Mouse (Mus musculus): ENCODE results near the gene Akt3. TPM values are rescaled to one million over a fixed set of nuclear protein-coding genes. Genes with fewer than 3 reads are reported as not detected.
A peak's percentile ranks its signal among the peaks of the same experiment; 100 is the strongest.

The Akt3 gene
- polyA plus RNA-seq, 2 experiments, result 7.2 to 14.5 TPM

- no peak overlapping the region for H3K27ac ChIP-seq (replicated peaks; ENCODE audit: low read depth, low read length)
- no peak overlapping the region for H3K9ac ChIP-seq (ENCODE audit: low read depth, low read length, severe bottlenecking)
- no peak for TF ChIP-seq POLR2A (IDR thresholded peaks at IDR 0.05; ENCODE audit: borderline replicate concordance, extremely low read depth, insufficient read depth, insufficient read length)
- 0 out of 2 replicates have a peak, but pooled peaks cover 2% of the 10 kb centered on the region for H3K4me1 ChIP-seq (ENCODE audit: control insufficient read depth, insufficient read depth, low read length)
- DNase-seq (ENCODE audit: low spot score) (no peak), ATAC-seq (ENCODE audit: low FRiP score, low read depth) (no peak)
- no peaks in the 10 kb centered on the region for H3K36me3 ChIP-seq (ENCODE audit: control insufficient read depth, insufficient read depth, low read length)
- H3K4me2 ChIP-seq (replicated peaks; ENCODE audit: low read depth, low read length, severe bottlenecking), result no peak overlapping the region
- 49% methylated on average over 2 of the region's 2 CpGs for WGBS
- no peaks in the 10 kb centered on the region for H3K27me3 ChIP-seq (ENCODE audit: control insufficient read depth, insufficient read depth, low read length)
- H3K4me3 ChIP-seq (replicated peaks; ENCODE audit: low read length), result no peak overlapping the region
- no peaks in the 10 kb centered on the region for H3K9me3 ChIP-seq (ENCODE audit: control insufficient read depth, low read length)
Observed at GRCm38 (mm10) chr1:177014346-177014745, 243.7 kb downstream of the Akt3 start.

- Histone ChIP-seq H3K9ac (ENCODE audit: low read depth, low read length, severe bottlenecking) (no peak overlapping the region), H3K4me1 (ENCODE audit: control insufficient read depth, insufficient read depth, low read length) (0 out of 2 replicates have a peak, but pooled peaks cover 2% of the 10 kb centered on the region), H3K9me3 (ENCODE audit: control insufficient read depth, low read length) (no peaks in the 10 kb centered on the region), H3K27me3 (ENCODE audit: control insufficient read depth, insufficient read depth, low read length) (no peaks in the 10 kb centered on the region), H3K4me2 (replicated peaks; ENCODE audit: low read depth, low read length, severe bottlenecking) (no peak overlapping the region), H3K36me3 (ENCODE audit: control insufficient read depth, insufficient read depth, low read length) (no peaks in the 10 kb centered on the region), H3K4me3 (replicated peaks; ENCODE audit: low read length) (no peak overlapping the region), H3K27ac (replicated peaks; ENCODE audit: low read depth, low read length) (no peak overlapping the region)
- TF ChIP-seq POLR2A (IDR thresholded peaks at IDR 0.05; ENCODE audit: borderline replicate concordance, extremely low read depth, insufficient read depth, insufficient read length), result no peak
- no peak for ATAC-seq (ENCODE audit: low FRiP score, low read depth)
- 78% methylated on average over 3 of the region's 3 CpGs for WGBS
- DNase-seq (ENCODE audit: low spot score), result no peak
Observed at GRCm38 (mm10) chr1:177013776-177014175, 244.2 kb downstream of the Akt3 start.

- no peak for DNase-seq (ENCODE audit: low spot score)
- no peaks in the 10 kb centered on the region for H3K27me3 ChIP-seq (ENCODE audit: control insufficient read depth, insufficient read depth, low read length)
- 0 out of 2 replicates have a peak, but pooled peaks cover 2% of the 10 kb centered on the region for H3K4me1 ChIP-seq (ENCODE audit: control insufficient read depth, insufficient read depth, low read length)
- no peaks in the 10 kb centered on the region for H3K36me3 ChIP-seq (ENCODE audit: control insufficient read depth, insufficient read depth, low read length)
- no peak overlapping the region for H3K4me2 ChIP-seq (replicated peaks; ENCODE audit: low read depth, low read length, severe bottlenecking)
- WGBS, result 62% methylated on average over 1 of the region's 1 CpGs
- H3K9me3 ChIP-seq (ENCODE audit: control insufficient read depth, low read length), result no peaks in the 10 kb centered on the region
- no peak overlapping the region for H3K4me3 ChIP-seq (replicated peaks; ENCODE audit: low read length)
- no peak for TF ChIP-seq POLR2A (IDR thresholded peaks at IDR 0.05; ENCODE audit: borderline replicate concordance, extremely low read depth, insufficient read depth, insufficient read length)
- no peak overlapping the region for H3K27ac ChIP-seq (replicated peaks; ENCODE audit: low read depth, low read length)
- ATAC-seq (ENCODE audit: low FRiP score, low read depth), result no peak
- no peak overlapping the region for H3K9ac ChIP-seq (ENCODE audit: low read depth, low read length, severe bottlenecking)
Observed at GRCm38 (mm10) chr1:177013313-177013712, 244.7 kb downstream of the Akt3 start.

DNA sequence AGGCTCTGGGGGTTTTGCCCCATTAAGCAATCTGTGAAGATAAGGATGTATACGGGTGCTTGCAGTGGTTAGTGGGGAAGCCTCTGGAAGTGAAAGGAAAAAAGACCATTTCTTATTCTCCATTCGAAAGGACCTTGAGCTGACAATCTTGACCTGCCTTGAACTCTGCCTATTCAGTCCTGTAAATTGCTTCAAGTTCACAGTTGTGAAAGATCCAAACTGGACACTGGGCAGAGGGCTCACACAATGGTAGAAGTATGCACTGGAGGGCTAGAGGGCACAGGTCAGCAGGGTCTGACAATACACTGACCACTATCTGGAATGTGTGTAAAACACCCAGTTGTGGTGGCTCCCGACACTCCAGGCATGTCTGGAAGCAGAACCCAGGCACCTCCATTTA is 245.2 kb downstream of the Akt3 start:
- Histone ChIP-seq H3K4me2 (replicated peaks; ENCODE audit: low read depth, low read length, severe bottlenecking) (no peak overlapping the region), H3K9me3 (ENCODE audit: control insufficient read depth, low read length) (no peaks in the 10 kb centered on the region), H3K36me3 (ENCODE audit: control insufficient read depth, insufficient read depth, low read length) (no peaks in the 10 kb centered on the region), H3K9ac (ENCODE audit: low read depth, low read length, severe bottlenecking) (no peak overlapping the region), H3K4me3 (replicated peaks; ENCODE audit: low read length) (no peak overlapping the region), H3K27me3 (ENCODE audit: control insufficient read depth, insufficient read depth, low read length) (no peaks in the 10 kb centered on the region), H3K4me1 (ENCODE audit: control insufficient read depth, insufficient read depth, low read length) (0 out of 2 replicates have a peak, but pooled peaks cover 2% of the 10 kb centered on the region), H3K27ac (replicated peaks; ENCODE audit: low read depth, low read length) (no peak overlapping the region)
- DNase-seq (ENCODE audit: low spot score) (no peak), ATAC-seq (ENCODE audit: low FRiP score, low read depth) (no peak)
- WGBS, result 92% methylated on average over 3 of the region's 3 CpGs
- TF ChIP-seq POLR2A (IDR thresholded peaks at IDR 0.05; ENCODE audit: borderline replicate concordance, extremely low read depth, insufficient read depth, insufficient read length), result no peak

DNA sequence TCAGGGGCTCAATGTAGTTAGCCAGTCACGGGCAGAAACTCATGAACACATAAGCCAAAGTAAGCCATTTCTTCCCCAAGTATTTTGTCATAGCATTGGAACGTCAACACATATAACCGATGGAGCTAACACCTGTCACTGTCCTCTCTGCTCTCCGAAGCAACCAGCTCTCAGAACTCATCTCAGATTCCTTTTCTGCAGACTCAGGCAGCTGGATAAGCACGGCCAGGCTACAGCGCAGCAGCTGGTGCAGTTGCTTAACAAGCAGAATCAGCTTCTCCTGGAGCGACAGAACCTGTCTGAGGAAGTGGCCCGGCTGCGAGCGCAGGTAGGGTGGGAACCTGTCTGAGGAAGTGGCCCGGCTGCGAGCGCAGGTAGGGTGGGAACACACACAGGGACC is 246.3 kb downstream of the Akt3 start:
- Histone ChIP-seq H3K9me3 (ENCODE audit: control insufficient read depth, low read length) (no peaks in the 10 kb centered on the region), H3K4me3 (replicated peaks; ENCODE audit: low read length) (no peak overlapping the region), H3K27ac (replicated peaks; ENCODE audit: low read depth, low read length) (no peak overlapping the region), H3K9ac (ENCODE audit: low read depth, low read length, severe bottlenecking) (no peak overlapping the region), H3K4me2 (replicated peaks; ENCODE audit: low read depth, low read length, severe bottlenecking) (no peak overlapping the region), H3K27me3 (ENCODE audit: control insufficient read depth, insufficient read depth, low read length) (no peaks in the 10 kb centered on the region), H3K36me3 (ENCODE audit: control insufficient read depth, insufficient read depth, low read length) (no peaks in the 10 kb centered on the region), H3K4me1 (ENCODE audit: control insufficient read depth, insufficient read depth, low read length) (0 out of 2 replicates have a peak, but pooled peaks cover 4% of the 10 kb centered on the region)
- TF ChIP-seq POLR2A (IDR thresholded peaks at IDR 0.05; ENCODE audit: borderline replicate concordance, extremely low read depth, insufficient read depth, insufficient read length), result no peak
- ATAC-seq (ENCODE audit: low FRiP score, low read depth) (peak; percentile 39; the same call in 1 of the 2 replicates), DNase-seq (ENCODE audit: low spot score) (peak; percentile 49)
- WGBS, result 75% methylated on average over 13 of the region's 13 CpGs
